Mouse (Mus musculus) G1E (cell line): ENCODE measurements around the gene Nlgn1. TPM values are rescaled to one million over a fixed set of nuclear protein-coding genes. Genes with fewer than 3 reads are reported as not detected.

Source experiments
- ATAC-seq: 2 replicates; pipeline ENCODE4 v1.8.0; 2016; ENCODE audit warnings: mild to moderate bottlenecking; ENCODE audit not compliant: insufficient number of reproducible peaks, poor library complexity, low FRiP score, severe bottlenecking; ENCODE audit errors: extremely low read depth
- DNase-seq: peaks from one replicate; pipeline ENCODE4 v3.0.0; 2012; ENCODE audit warnings: low spot score
- H3K27me3 ChIP-seq: 2 replicates; pipeline ENCODE4 v1.6.1; 2012; ENCODE audit warnings: mild to moderate bottlenecking, low read length, inconsistent platforms; ENCODE audit not compliant: insufficient read depth
- H3K36me3 ChIP-seq: replicated peaks from 2 replicates; pipeline ENCODE3; 2012; ENCODE audit warnings: mild to moderate bottlenecking, inconsistent platforms
- H3K4me1 ChIP-seq: 2 replicates; pipeline ENCODE4 v1.6.1; 2012; ENCODE audit warnings: low read depth, low read length, inconsistent platforms, mixed read lengths; ENCODE audit not compliant: insufficient read depth
- H3K4me3 ChIP-seq: 2 replicates; pipeline ENCODE4 v1.5.1; 2012; ENCODE audit warnings: low read depth, mild to moderate bottlenecking, inconsistent platforms, low read length, moderate library complexity, mixed read lengths
- H3K9me3 ChIP-seq: replicated peaks from 2 replicates; pipeline ENCODE4 v1.6.1; 2012; ENCODE audit warnings: inconsistent platforms
- CTCF ChIP-seq: IDR thresholded peaks from 2 replicates; pipeline ENCODE4 v1.5.1; 2012; ENCODE audit warnings: low read depth, low read length, inconsistent platforms, mixed read lengths
- GATA1 ChIP-seq: IDR thresholded peaks from 2 replicates; pipeline ENCODE4 v1.6.1; 2012; ENCODE audit warnings: borderline replicate concordance, low read length, inconsistent platforms, mixed read lengths
- GATA2 ChIP-seq: IDR thresholded peaks from 2 replicates; pipeline ENCODE4 v1.6.1; 2012; ENCODE audit warnings: low read depth, low read length, inconsistent platforms, borderline replicate concordance
- POLR2AphosphoS5 ChIP-seq: IDR thresholded peaks from 2 replicates; pipeline ENCODE4 v1.6.1; 2012; ENCODE audit warnings: low read depth, low read length, inconsistent platforms; ENCODE audit not compliant: insufficient replicate concordance
- TAL1 ChIP-seq: conservative IDR thresholded peaks from 2 replicates; pipeline ENCODE4 v1.6.1; 2012; ENCODE audit warnings: low read depth, low read length, inconsistent platforms, mixed read lengths
- polyA plus RNA-seq: library from polyadenylated mRNA; stranded (reverse); fragments of >175 nt; gene quantifications from 2 replicates; pipeline ENCODE4 v1.2.3, GENCODE M21; 2012
- total RNA-seq, 2 experiments: library from RNA; stranded (forward) in 1 of 2; stranded (reverse) in 1 of 2; fragments of 200-1000 nt in 1 of 2; fragments of >200 nt in 1 of 2; fragmentation: Nextera tagmentation in 1 of 2; gene quantifications; 2 replicates each; pipeline ENCODE4 v1.2.3; 2014 to 2017

The Nlgn1 gene
- total and polyA plus RNA-seq, 3 experiments, result 0.11 TPM; not detected in 2

DNA sequence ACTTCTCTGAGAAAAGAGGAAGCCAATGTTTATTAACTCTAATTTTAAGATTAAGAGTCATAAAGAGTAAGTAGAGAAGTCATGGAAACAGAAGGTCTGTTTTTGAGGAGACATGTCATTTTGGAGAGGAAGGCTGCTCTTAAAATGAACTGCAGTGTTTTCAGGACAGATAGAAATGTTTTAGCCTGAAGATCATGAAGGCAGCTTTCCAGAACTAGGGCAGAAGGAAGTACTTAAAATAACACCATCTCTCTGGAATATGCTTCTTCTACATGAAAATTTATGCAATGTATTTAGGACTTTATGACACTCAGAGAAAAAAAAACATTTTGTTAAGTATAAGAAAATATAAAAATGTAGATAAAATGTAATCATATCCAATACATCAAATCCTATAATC, 905.3 kb downstream of the Nlgn1 start:
- TF ChIP-seq POLR2AphosphoS5 (no peak), CTCF (no peak), GATA1 (no peak), GATA2 (no peak), TAL1 (no peak)

DNA sequence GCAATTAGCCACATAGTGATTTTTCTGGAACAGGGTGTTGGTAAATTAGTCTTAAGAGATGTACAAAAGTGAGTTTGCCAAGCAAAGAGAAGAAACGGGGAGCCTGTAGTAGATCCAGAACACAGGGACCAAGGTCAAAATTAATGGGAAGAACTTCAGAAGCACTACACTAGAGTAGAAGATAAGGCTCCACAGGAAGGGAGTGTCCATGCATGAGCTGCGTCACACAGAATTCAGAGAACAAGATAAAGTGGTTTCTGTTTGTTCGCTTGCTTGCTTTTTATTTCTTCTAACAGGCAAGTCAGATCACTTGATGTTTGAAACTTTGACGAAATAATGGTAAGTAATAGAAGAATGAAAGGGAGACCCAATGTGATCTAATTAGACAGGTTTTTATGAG, 920.3 kb downstream of the Nlgn1 start:
- Histone ChIP-seq H3K9me3 (no peaks in the 10 kb centered on the region), H3K27me3 (no peaks in the 10 kb centered on the region), H3K36me3 (no peaks in the 10 kb centered on the region), H3K4me1 (no peaks in the 10 kb centered on the region), H3K4me3 (no peak overlapping the region)
- TF ChIP-seq CTCF (no peak), GATA1 (no peak), GATA2 (no peak), TAL1 (no peak), POLR2AphosphoS5 (no peak)
- ATAC-seq, result no peak
- DNase-seq, result no peak

More for the DNA sequence above, 905.3 kb downstream of the Nlgn1 start:
- Histone ChIP-seq H3K4me1 (no peaks in the 10 kb centered on the region), H3K27me3 (no peaks in the 10 kb centered on the region), H3K9me3 (no peaks in the 10 kb centered on the region), H3K36me3 (no peaks in the 10 kb centered on the region), H3K4me3 (no peak overlapping the region)
- DNase-seq (no peak), ATAC-seq (no peak)
